Comparison of ENCODE assay signal across 15 mouse cellular contexts in the genomic region with DNA sequence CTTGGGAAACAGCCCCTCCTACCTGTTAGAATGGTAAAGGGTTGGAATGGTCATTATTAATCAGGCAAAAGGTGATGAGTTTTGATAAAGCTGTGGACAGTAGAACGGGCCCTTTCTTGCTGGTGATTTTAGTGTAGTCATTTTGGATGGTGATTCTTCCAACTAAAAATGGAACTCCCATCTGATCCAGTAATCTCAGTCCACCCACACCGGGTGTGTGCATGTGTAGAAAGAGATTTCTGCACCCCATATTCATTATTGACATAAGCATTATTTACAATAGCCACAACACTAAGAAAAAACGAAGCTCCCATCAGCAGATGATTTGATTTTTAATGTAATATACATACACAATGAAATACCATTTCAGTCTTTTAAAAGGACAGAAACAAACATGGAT. TPM values are rescaled to one million over a fixed set of nuclear protein-coding genes. Genes with fewer than 3 reads are reported as not detected.
"Had no signal": no experiment of that assay in that cellular context is flagged by ENCODE, and none has a peak within 500 bp of the region (broad histone marks: within the 10 kb centered on the region; RNA-seq: fewer than 3 reads in every experiment).

No protein-coding gene starts in this region.

- ATAC-seq: midbrain, embryonic 16.5 days had no signal

- DNase-seq: lung, embryonic 14.5 days; lung, postnatal 10 days; lung, postnatal 4 days; midbrain, embryonic 14.5 days; retina, postnatal 1 day; right cerebral cortex, adult 18-20 months; right cerebral cortex, postnatal 25 days; right cerebral cortex, postnatal 4 days; spleen, adult 18-20 months; thymus, adult 18-20 months; thymus, postnatal 14 days; thymus, postnatal 36 days had no signal

RNA-seq across cellular contexts. Expression of gene Gria1, which starts 30.9 kb away (rescaled TPM):
- total RNA-seq: megakaryocyte, adult 5-6 weeks; megakaryocyte-erythroid progenitor cell, adult 5-6 weeks had no signal
